Mouse (Mus musculus) CH12.LX (cell line): ENCODE measurements around the gene Zfp609. TPM values are rescaled to one million over a fixed set of nuclear protein-coding genes. Genes with fewer than 3 reads are reported as not detected.

ENCODE experiments used
- DNase-seq: peaks from one replicate; pipeline ENCODE4 v3.0.0-alpha.2; 2013; ENCODE audit errors: extremely low read depth
- H3K27ac ChIP-seq: 2 replicates; pipeline ENCODE4 v1.5.1; 2012; ENCODE audit warnings: low read depth, mild to moderate bottlenecking, control low read depth, moderate library complexity; ENCODE audit not compliant: insufficient read depth
- H3K27me3 ChIP-seq: replicated peaks from 2 replicates; pipeline ENCODE3; 2012; ENCODE audit warnings: inconsistent platforms
- H3K36me3 ChIP-seq, 2 experiments: replicated peaks in 1 of 2; 2 replicates each; pipeline versions ENCODE3 to v1.6.1; 2012; ENCODE audit warnings: inconsistent platforms in 1 of 2, low read length in 1 of 2, mild to moderate bottlenecking in 1 of 2, mixed read lengths in 1 of 2, moderate library complexity in 1 of 2; ENCODE audit not compliant: control insufficient read depth in 1 of 2, insufficient read depth in 1 of 2
- H3K4me1 ChIP-seq, 2 experiments: 2 replicates each; pipeline ENCODE4 v1.6.1; 2012; ENCODE audit warnings: inconsistent platforms in 1 of 2, moderate library complexity in 1 of 2; ENCODE audit not compliant: insufficient read depth in 2 of 2, control insufficient read depth in 1 of 2
- H3K4me2 ChIP-seq: 2 replicates; pipeline ENCODE4 v1.6.1; 2012; ENCODE audit warnings: low read depth, mild to moderate bottlenecking, control low read depth; ENCODE audit not compliant: poor library complexity, insufficient read depth, severe bottlenecking
- H3K4me3 ChIP-seq, 3 experiments: fragments of 150-350 bp in 1 of 3; sonication (generic) in 1 of 3; replicated peaks in 1 of 3; 2 replicates each; pipeline versions ENCODE3 to v1.5.1; 2011 to 2012; ENCODE audit warnings: low read depth in 2 of 3, low read length in 2 of 3, mild to moderate bottlenecking in 2 of 3, moderate library complexity in 2 of 3, control low read depth in 1 of 3, improper control_type of control experiment in 1 of 3, inconsistent platforms in 1 of 3, mixed read lengths in 1 of 3; ENCODE audit not compliant: poor library complexity in 1 of 3
- H3K79me2 ChIP-seq: replicated peaks from 2 replicates; pipeline ENCODE4 v1.6.1; 2012; ENCODE audit warnings: mild to moderate bottlenecking, moderate library complexity; ENCODE audit not compliant: control insufficient read depth, poor library complexity, insufficient read depth, severe bottlenecking; ENCODE audit errors: extremely low read depth
- H3K9ac ChIP-seq: 2 replicates; pipeline ENCODE4 v1.6.1; 2012; ENCODE audit warnings: low read depth, mild to moderate bottlenecking, control low read depth, moderate library complexity; ENCODE audit not compliant: insufficient read depth
- H3K9me3 ChIP-seq: replicated peaks from 2 replicates; pipeline ENCODE3; 2012; ENCODE audit warnings: low read length, inconsistent platforms, mixed read lengths
- CHD1 ChIP-seq: IDR thresholded peaks from 2 replicates; pipeline ENCODE4 v1.6.1; 2012; ENCODE audit warnings: low read depth, low read length, improper control_type of control experiment, inconsistent platforms
- CHD2 ChIP-seq: IDR thresholded peaks from 2 replicates; pipeline ENCODE4 v1.6.1; 2011; ENCODE audit warnings: low read length, improper control_type of control experiment
- CTCF ChIP-seq, 2 experiments: IDR thresholded peaks in 1 of 2; conservative IDR thresholded peaks in 1 of 2; 2 replicates each; pipeline ENCODE4 v1.5.1; 2011 to 2012; ENCODE audit warnings: low read depth in 2 of 2, low read length in 2 of 2, improper control_type of control experiment in 1 of 2, inconsistent platforms in 1 of 2, mild to moderate bottlenecking in 1 of 2, moderate library complexity in 1 of 2
- E2F4 ChIP-seq: IDR thresholded peaks from 2 replicates; pipeline ENCODE4 v1.6.1; 2011; ENCODE audit warnings: low read depth, low read length, improper control_type of control experiment; ENCODE audit not compliant: insufficient replicate concordance
- EP300 ChIP-seq: IDR thresholded peaks from 2 replicates; pipeline ENCODE4 v1.6.1; 2011; ENCODE audit warnings: low read length, improper control_type of control experiment
- ETS1 ChIP-seq: conservative IDR thresholded peaks from 2 replicates; pipeline ENCODE4 v1.6.1; 2012; ENCODE audit warnings: low read depth, mild to moderate bottlenecking, inconsistent platforms, low read length, improper control_type of control experiment, moderate library complexity
- JUN ChIP-seq: IDR thresholded peaks from 2 replicates; pipeline ENCODE4 v1.6.1; 2011; ENCODE audit warnings: low read depth, mild to moderate bottlenecking, low read length, improper control_type of control experiment, moderate library complexity; ENCODE audit not compliant: insufficient read depth
- MAZ ChIP-seq: IDR thresholded peaks from 2 replicates; pipeline ENCODE4 v1.6.1; 2012; ENCODE audit warnings: low read depth, mild to moderate bottlenecking, inconsistent platforms, low read length, improper control_type of control experiment, moderate library complexity
- MYC ChIP-seq: IDR thresholded peaks from 2 replicates; pipeline ENCODE4 v1.6.1; 2011; ENCODE audit warnings: low read depth, mild to moderate bottlenecking, improper control_type of control experiment, low read length
- POLR2A ChIP-seq: IDR thresholded peaks from 2 replicates; pipeline ENCODE4 v1.6.1; 2011; ENCODE audit warnings: low read depth, mild to moderate bottlenecking, improper control_type of control experiment, low read length
- RAD21 ChIP-seq: IDR thresholded peaks from 2 replicates; pipeline ENCODE4 v1.6.1; 2011; ENCODE audit warnings: low read depth, mild to moderate bottlenecking, low read length, improper control_type of control experiment, moderate library complexity
- RCOR1 ChIP-seq: conservative IDR thresholded peaks from 2 replicates; pipeline ENCODE4 v1.6.1; 2012; ENCODE audit warnings: low read depth, mild to moderate bottlenecking, inconsistent platforms, low read length, improper control_type of control experiment
- SMC3 ChIP-seq: IDR thresholded peaks from 2 replicates; pipeline ENCODE4 v1.6.1; 2011; ENCODE audit warnings: low read depth, low read length, improper control_type of control experiment
- TBP ChIP-seq: conservative IDR thresholded peaks from 2 replicates; pipeline ENCODE4 v1.6.1; 2011; ENCODE audit warnings: low read depth, low read length, improper control_type of control experiment
- TCF12 ChIP-seq: IDR thresholded peaks from 2 replicates; pipeline ENCODE4 v1.6.1; 2014; ENCODE audit warnings: low read depth, mild to moderate bottlenecking, inconsistent platforms, low read length, improper control_type of control experiment
- UBTF ChIP-seq: IDR thresholded peaks from 2 replicates; pipeline ENCODE4 v1.6.1; 2012; ENCODE audit warnings: low read depth, mild to moderate bottlenecking, inconsistent platforms, low read length, improper control_type of control experiment, moderate library complexity
- USF2 ChIP-seq: conservative IDR thresholded peaks from 2 replicates; pipeline ENCODE4 v1.6.1; 2011; ENCODE audit warnings: low read depth, low read length, improper control_type of control experiment
- ZC3H11A ChIP-seq: IDR thresholded peaks from 2 replicates; pipeline ENCODE4 v1.6.1; 2012; ENCODE audit warnings: low read depth, mild to moderate bottlenecking, inconsistent platforms, low read length, improper control_type of control experiment
- ZNF384 ChIP-seq: IDR thresholded peaks from 2 replicates; pipeline ENCODE4 v1.6.1; 2012; ENCODE audit warnings: low read depth, low read length, improper control_type of control experiment, inconsistent platforms
- dilution Hi-C: fragments of 300-500 bp; cut with MboI; formaldehyde crosslinking; loops from 2 replicates; pipeline ENCODE4 v1.14.3; 2020; ENCODE audit warnings: low sequenced_read_pairs; ENCODE audit not compliant: extremely low pct_unique_long_range_greater_than_20kb, extremely low pct_ligation_motif_present
- in situ Hi-C: fragments of 300-500 bp; cut with MboI; formaldehyde crosslinking; loops from 3 replicates; pipeline ENCODE4 v1.14.3; 2019; ENCODE audit warnings: low sequenced_read_pairs, low pct_ligation_motif_present, low pct_unique_long_range_greater_than_20kb, mixed read lengths
- polyA plus RNA-seq: library from polyadenylated mRNA; unstranded; fragments of >175 nt; gene quantifications from 2 replicates; pipeline ENCODE4 v1.2.1, GENCODE M21; 2012; ENCODE audit warnings: low read depth; ENCODE audit not compliant: insufficient read length
- total RNA-seq, 2 experiments: library from RNA; depleted of rRNA; stranded (reverse); fragments of 300-350 nt in 1 of 2; fragments of >200 nt in 1 of 2; gene quantifications; 2 replicates each; pipeline ENCODE4 v1.2.3; 2012 to 2014

Zfp609 gene
- total and polyA plus RNA-seq, 3 experiments, result 1.2 to 15.4 (median 3.2) TPM

DNA sequence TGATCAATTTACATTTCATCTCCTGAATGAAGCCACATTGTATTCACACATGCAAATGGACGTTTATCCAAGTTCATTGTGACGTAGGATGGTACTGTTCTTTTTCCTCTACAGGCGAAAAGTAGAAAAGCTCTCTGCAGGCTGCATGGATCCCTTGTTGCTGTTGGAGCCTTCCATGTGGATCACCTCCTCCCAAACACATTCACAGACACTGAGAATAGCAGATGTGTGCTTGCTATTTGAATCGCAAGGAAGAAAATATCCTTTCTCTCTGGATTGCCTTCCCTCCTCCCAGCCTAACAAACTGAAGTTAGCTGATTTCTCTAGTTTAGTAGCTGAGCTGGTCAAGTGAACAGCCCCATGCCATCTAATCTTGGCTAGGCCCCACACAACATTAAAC is 2.9 kb upstream of the Zfp609 start:
- Histone ChIP-seq H3K4me1 (peaks cover 4 to 55% of the 10 kb centered on the region in 2 experiments), H3K9me3 (no peaks in the 10 kb centered on the region), H3K4me2 (no peak overlapping the region), H3K4me3 (no peak overlapping the region), H3K79me2 (peaks cover 5% of the 10 kb centered on the region), H3K27ac (no peak overlapping the region), H3K9ac (no peak overlapping the region), H3K27me3 (no peaks in the 10 kb centered on the region), H3K36me3 (peaks cover 0 to 6% of the 10 kb centered on the region in 2 experiments)
- TF ChIP-seq UBTF, result no peak
- TF ChIP-seq ZC3H11A, result no peak
- no peak for TF ChIP-seq JUN
- no peak for TF ChIP-seq USF2
- no peak for TF ChIP-seq POLR2A
- no peak for TF ChIP-seq E2F4
- TF ChIP-seq CHD1, result no peak
- in situ Hi-C loops, result no loop called here
- dilution Hi-C loops, result no loop called here
- no peak for DNase-seq

DNA sequence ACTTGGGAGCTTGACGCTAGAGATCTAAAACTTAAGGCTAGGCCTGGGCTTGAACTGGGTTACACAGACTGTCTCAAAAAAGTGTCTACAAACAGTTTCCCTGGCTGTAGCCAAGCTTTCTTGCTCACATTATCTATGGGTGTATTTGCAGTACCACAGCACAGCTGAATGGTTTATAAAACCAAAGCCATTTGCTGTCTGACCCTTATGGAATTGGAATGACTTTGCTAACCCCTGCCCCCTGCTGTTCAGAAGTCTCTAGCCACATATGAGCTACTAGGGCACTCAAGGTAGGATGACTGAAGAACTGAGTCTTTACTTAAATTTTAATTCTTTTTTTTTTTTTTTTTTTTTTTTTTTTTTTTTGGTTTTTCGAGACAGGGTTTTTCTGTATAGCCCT is 2.0 kb upstream of the Zfp609 start:
- Histone ChIP-seq H3K9ac (no peak overlapping the region), H3K27me3 (no peaks in the 10 kb centered on the region), H3K27ac (no peak overlapping the region), H3K36me3 (no peaks in the 10 kb centered on the region), H3K79me2 (peaks cover 10% of the 10 kb centered on the region), H3K4me3 (no peak overlapping the region), H3K4me2 (no peak overlapping the region), H3K9me3 (no peaks in the 10 kb centered on the region), H3K4me1 (peaks cover 4 to 59% of the 10 kb centered on the region in 2 experiments)
- peak; percentile 68 for DNase-seq
- dilution Hi-C loops (no loop called here), in situ Hi-C loops (loop anchor here (5.0 kb wide), 1 partner anchor 157 kb away; no protein-coding TSS in a partner anchor)
- no peak for TF ChIP-seq MAZ
- peak; percentile 52 for TF ChIP-seq RAD21
- no peak for TF ChIP-seq TBP
- TF ChIP-seq ETS1, result no peak
- no peak for TF ChIP-seq RCOR1
- TF ChIP-seq CTCF (conservative IDR thresholded peaks at IDR 0.05 in 1 of 2, IDR thresholded peaks at IDR 0.05 in 1 of 2; ENCODE audit: low read depth in 2 of 2, low read length in 2 of 2), result peak; percentile 19 to 70; a peak in 2 of 4 replicates
- TF ChIP-seq TCF12, result no peak
- TF ChIP-seq CHD2, result no peak
- peak; percentile 73 for TF ChIP-seq SMC3
- TF ChIP-seq ZNF384, result peak; percentile 40
- TF ChIP-seq EP300, result no peak
- no peak for TF ChIP-seq JUN
- TF ChIP-seq E2F4, result no peak
- no peak for TF ChIP-seq MYC
